Mouse (Mus musculus) gonadal fat pad, adult 2 months (tissue): ENCODE results near the gene Ano6. TPM values are rescaled to one million over a fixed set of nuclear protein-coding genes. Genes with fewer than 3 reads are reported as not detected.

ENCODE experiments used
- DNase-seq: peaks from one replicate; pipeline ENCODE4 v3.0.0-alpha.2; 2012; ENCODE audit warnings: low read depth
- polyA plus RNA-seq: library from polyadenylated mRNA; depleted of rRNA; stranded (reverse); fragments of >200 nt; gene quantifications from 2 replicates; pipeline ENCODE4 v1.2.3, GENCODE M21; 2012

Gene Ano6
- polyA plus RNA-seq, 1 experiment = 53.8 TPM

DNA sequence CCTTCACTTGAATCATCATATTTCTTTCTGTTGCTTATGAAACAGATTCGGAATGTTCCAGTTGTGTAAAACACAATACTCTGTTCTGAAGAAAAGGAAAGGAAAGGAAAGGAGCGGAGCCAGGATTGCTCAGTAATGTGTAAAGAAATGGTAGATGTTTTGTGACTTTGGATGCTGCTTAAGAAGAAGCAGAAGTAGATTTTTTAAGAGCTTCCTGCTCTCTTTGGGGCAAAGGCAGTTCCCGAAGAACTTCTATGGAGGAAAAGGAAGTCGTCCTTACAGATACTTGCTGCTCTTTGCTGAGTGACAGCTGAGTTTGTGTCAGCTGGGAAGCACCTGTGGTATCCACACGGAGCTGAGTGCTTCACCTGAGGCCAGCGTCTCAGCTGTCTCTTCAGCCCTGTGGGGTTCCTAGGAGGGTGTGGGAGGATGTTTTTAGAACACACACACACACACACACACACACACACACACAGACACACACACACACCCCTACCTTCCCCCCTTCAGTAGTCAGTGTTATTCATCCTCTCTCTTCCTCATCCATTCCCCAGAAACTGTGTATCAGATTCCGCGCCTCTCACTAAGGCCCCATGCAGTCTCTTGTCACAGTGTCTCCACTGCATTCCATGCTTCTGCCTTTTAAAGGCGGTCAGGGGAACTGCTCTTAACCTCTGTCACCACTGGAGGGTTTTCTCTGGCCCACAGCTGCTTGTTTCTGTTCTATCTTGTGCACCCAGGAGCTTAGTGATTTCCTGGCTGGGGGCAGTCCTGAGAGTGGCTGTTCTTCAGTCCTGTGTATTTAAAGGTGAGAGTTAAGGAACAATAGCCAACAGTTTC, 6.7 kb downstream of the Ano6 start:
- no peak for DNase-seq

DNA sequence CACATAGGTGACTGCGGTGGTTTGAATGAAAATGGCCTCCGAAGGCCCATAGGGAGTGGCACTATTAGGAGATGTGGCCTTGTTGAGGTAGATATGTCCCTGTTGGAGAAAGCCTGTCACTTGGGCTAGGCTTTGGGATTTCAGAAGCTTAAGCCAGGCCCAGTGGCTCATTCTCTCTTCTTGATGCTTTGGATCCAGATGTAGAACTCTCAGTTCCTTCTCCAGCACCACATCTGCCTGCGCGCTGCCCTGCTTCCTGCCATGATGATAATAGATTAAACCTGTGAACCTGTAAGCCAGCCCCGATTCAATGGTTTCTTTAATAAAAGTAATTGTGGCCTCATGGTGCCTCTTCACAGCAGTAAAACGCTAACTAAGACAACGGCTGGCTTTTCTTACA, 7.6 kb downstream of the Ano6 start:
- DNase-seq = no peak

DNA sequence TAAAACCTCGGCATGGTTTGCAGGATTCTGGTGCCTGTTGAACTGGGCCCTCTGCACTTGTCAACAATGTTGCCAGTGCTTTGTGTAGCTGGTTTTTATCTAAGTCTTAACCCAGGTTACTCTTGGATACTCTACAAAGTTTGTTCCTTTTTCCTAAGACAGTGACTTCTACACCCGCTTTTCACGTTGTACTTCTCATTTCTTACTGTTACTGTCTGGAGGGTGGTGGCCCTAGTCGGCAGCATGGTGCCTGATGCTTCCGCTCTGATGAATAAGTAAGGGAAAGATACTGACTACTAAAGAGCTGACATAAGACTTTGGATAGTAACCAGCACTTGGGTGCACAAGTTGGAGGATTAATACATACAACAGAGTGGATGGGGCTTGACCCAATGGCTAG, 9.0 kb downstream of the Ano6 start:
- no peak for DNase-seq

DNA sequence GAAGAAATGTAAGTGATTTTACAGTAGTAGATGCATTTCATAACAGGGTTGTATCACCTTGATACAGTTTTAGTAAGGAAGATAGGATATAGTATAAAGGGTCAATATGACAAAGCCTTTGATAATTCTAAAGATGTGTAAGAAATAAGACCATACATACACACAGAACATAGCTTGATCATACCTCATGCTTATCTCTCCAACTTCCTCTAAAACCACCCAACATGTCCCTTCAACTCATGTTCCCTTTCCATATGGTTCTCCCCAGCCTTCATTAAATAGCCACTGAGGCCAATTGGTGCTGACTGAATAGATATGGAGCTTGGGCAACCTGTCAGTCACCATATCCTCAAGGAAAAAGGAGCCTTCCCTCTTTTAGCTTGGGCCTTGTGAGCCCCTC, 9.4 kb downstream of the Ano6 start:
- DNase-seq = no peak

DNA sequence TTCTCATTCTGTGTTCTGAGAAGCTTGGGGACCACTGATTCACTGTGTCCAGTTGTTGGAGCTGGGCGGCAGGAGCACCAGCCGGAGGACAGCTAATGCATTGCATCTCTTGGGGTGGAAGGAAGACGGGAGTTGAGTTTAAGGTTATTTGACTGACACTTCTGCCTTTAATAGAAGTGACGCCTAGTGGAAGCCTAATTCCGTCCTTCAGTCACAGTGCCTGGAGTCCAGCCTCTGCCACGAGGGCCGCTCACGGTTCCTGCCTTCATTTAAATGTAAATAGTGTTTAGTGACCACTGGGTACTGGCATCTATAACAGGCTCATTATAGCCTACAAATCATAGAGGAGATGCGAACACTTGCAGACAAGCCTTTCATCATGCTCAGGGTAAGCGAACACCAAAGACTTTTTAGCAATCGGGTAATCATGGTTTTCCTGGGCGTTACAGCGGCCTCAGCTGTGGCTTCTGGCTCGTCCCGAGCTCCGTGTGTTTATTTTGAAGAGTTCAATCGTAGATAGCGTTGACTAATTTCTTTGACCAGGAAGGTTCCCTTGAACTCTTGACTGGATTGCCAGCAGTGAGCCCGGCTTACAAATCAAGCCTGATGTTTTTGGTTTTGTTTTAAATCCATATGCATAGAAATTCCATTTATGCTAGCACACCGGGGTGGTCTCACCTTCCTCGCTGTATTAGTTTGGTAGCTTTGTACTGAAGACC, 10.8 kb downstream of the Ano6 start:
- DNase-seq = no peak

DNA sequence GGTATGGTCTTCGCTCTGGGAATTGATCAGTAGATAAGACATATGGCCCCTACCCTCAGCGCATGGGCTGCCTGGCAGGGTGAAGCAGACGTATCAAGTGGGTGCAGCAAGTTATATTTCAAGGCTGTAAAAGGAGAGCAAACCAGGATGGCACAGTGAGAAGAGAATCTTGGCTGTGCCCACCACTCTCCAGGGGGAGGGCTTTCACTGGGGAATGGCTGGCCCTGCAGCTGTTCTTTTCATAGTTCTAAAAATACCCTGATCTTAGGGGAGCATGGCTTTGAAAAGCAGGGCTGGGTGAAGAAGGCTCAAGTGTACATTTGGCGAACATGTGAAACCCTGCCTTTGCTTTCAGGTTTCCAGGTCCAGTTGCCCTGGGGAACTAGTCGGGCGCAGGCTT, 11.5 kb downstream of the Ano6 start:
- DNase-seq = no peak

DNA sequence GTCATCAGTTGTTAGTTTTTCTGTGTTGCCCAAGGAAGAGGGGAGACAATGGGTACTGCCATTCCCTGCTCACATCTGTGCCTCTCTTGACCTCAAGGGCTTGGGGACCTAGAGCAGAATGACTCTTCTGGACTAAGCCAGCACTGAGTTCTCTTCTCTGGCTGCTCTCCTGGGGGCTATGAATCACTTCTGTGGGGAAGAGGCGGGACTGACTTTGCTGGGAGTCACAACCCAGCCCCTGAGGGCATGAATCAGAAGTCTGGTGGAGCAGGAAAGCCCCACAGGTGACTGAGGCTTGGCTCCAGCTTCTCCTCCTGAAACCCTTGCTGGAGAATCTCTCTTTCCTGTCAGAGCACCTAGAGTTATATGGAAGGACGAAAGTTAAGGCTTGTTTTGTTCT, 12.1 kb downstream of the Ano6 start:
- no peak for DNase-seq

DNA sequence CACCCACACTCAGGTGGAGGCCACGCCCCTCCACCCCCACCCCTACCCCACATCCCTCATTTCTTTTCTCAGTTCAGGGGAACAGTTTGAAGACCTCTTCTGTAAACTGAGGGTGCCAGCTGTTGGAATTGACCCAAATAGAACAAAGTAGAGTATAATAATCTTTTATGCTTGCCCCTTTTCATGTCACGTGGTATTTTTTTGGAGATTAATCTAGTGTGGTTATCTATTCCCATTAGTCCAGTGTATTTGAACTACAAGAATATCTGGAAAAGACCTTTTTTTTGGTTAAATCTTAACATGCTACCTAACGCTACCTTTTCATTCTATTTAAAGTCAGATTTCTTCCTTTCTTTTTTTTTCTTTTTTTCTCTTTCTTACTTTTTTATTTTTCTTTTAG, 12.8 kb downstream of the Ano6 start:
- no peak for DNase-seq

DNA sequence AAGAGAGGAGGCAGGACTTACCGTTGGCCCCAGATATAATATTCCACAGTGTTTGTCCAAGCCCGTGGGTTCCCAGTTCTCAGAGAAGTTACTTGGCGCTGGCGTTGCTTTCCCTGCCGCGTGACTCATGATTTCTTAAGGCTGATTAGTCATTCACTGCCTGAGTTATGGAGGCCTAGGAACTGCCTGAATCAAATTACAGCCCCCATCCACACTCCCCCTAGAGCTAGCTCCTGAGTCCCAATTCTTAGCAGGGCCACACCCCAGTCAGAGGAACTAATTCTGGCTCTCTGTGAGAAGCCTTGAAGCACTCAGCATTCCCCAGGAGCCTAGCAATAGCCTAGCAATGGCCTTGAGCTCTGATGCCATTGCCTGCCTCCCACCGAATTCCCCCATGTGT, 13.6 kb downstream of the Ano6 start:
- no peak for DNase-seq

DNA sequence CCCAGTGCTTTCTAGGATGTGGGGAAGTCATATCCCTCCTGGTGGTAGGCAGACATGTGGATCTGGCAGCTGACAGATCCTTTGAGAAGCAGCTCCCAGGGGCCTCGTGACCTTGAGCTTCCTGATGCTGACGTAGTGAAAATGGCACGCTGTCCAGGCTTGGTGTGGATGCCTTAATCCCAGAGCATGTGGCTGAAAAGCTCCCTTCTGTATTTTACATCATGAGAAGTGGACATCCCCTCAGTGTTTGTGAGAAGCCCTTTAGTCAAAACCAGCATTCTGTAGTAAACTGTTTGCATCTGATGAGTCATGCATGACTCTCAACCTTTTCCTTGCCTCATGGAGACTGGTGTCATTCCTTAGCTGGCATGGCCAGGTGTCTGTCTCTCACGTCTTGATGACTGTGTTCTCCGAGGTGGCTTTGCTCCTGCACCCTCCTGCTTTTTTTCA, 14.4 kb downstream of the Ano6 start:
- no peak for DNase-seq

DNA sequence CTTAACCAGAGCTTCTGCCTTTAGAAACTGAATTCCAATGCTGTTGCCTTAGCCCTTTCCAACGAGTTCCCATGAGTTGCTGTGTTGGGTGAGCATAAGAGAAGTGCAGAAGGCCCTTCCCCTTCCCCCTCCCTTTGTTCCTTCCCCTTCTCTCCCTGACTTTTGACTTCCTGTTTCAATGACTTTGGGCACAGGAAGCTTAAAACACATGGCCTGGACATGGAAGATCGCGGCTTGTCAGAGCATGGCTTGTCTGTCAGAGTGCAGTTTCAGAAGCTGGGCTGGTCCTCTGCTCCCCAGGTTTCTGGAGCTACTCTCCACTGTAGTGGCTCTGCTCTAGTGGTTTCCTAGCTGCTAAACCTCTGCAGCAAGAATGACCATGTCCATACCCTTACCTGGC, 17.3 kb downstream of the Ano6 start:
- DNase-seq = no peak

DNA sequence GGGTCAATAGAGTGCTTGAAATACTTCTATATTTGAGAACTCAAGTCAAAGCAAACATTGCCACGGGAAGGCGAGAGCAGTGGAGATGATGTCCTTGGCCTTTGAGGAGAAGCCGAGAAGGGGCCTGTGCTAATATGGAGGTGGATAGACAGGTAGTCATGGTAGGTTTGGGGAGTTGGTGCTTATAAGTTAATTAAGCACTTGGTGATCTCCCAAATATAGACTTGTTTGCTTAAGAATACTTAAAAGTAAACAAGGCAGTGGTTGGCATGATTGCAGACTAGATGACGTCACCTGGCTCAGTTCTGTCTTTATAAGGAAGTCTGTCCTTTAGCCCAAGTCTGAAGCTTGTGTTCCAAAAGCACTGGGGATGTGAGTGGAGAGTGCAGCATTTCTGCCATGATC, 19.7 kb downstream of the Ano6 start:
- DNase-seq = no peak

DNA sequence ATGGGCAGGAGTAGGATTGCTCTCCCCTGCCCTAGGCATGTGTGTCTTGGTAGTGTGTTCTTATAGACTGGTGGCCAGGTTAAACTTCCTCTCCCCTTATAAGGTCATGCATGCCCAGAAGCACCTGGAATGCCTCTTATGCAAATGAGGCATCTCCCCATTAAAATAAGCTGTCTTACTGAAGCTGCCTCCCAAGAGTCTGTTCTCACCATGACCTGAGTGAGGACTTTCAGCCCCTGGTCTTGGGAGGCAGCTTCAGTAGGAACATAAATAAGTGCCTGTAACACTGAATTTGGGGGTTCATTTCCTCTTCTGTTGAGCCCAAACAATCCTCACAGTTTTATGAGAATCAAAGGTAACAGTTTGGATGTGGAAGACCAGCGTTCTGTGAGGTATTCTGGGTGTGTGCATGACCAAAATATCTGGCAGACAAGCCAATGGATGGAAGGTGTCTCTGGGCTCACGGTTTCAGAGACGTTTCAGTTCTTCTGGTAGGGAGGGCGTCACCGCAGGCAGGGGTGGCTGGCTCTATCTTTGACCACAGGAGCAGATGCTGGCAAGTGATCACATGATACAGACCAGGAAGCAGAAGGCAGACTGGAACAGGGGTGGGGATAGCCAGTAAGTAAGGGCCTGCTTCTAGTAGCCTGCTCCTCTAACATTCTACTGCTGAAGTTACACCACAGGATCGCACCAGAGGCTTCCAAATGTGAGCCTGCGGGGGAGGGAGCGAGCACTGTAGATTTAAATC, 22.4 kb downstream of the Ano6 start:
- no peak for DNase-seq

DNA sequence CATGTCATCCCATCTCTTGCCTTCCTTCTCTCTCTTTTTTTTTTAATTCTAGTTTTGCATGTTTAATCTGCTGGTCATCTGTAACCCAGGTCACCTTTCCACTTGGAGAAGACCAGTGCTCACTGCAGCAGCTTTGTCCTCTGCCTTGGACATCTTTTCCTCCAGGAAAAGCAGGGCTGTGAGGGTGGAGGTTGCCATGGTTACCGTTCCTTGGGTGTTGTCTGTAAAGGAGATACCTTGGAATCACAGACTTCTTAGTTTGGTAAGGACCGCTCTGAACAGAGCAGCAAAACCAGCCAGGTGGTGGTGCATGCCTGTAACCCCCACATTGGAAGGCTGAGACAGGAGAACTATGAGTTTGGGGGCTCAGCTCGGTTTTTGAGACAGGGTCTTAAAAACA, 26.9 kb downstream of the Ano6 start:
- DNase-seq = no peak

DNA sequence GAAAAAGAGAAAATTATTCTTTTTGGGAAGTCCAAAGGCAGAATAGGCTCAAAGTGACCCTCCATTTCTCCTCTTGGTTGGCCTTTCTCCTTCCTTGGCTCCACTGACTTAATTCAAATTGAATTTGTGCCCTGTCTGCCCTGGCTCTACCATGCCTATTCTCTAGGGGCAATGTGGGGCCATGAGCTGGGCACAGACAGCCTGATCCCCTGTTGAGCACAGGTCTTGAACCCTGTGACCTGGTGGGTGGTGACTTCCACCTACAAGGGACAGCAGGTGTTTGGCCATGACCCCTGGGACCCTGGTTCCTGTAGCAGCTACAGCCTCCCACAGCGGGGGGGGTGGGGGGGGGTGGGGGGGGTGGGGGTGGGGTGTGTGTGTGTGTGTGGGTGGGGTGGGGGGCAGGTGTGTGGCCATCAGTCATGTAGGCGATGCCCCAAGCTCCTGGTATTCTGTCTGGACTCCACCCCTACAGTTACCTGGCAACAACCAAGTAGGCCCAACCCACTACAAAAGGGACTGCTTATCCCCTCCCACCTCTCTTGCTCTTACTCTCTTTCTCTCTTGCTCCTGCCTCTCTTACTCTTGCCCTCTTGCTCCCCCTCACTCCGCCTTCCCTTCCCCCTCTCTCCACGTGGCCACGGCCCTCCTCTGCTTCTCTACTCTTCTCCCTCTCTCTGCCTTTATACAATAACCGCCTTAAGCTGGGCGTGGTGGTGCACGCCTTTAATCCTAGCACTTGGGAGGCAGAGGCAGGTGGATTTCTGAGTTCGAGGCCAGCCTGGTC, 28.8 kb downstream of the Ano6 start:
- no peak for DNase-seq

DNA sequence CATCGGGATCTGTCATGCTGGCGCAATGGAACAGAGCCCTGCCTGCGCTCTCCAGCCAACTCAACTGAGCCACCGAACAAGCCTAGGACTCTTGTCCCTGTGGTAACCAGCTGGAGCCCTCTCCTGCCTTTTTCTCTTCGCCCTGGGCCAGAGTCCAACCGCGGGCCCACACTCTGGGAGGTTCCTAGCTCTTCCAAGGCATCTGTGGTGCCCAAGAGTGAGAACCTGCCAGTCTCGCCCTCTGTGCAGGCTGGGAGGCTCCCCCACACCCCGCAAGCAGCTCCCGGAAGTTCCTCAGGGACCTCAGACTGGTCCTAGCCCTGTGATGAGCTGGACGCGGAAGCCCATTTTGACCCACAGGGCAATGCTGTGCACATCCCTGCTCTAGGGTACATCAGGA, 29.5 kb downstream of the Ano6 start:
- DNase-seq = no peak

DNA sequence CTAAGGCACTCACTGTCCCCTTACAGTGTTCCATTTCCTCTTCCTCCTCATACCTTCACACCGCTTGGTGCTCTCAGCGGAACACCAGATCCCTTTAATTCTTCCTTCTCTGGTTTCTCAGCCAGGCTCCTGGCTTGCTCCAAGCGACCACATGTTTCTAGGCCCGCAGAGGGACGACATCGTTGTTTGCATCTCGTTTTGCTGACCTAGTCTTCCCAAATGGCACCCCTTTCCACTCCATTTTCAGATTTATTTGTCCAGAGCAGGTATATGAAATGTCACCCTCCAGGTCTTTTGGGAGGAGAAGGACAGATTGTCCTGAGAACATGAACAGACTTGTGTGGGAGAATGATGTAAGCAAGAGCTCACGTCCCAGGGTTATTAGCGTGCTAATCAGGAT, 30.0 kb downstream of the Ano6 start:
- no peak for DNase-seq

DNA sequence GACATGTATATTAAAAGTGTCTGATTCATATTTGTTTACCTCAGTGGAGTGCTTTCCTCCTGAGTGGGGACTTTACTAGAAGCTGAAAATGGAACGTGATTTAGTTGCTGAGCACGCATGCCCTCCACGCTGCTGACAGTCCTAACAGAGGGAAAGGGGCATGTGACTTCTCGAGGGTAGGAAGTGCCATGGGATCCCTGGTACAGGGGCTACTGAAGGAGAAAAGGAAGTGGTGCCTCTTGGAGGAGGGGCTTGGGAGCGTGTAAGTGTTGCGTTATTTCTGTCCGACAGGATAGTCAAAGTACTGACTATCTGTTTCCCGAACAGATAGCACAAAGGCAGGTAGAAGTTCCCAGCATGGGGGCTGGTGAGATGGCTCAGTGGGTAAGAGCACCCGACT, 31.5 kb downstream of the Ano6 start:
- no peak for DNase-seq

DNA sequence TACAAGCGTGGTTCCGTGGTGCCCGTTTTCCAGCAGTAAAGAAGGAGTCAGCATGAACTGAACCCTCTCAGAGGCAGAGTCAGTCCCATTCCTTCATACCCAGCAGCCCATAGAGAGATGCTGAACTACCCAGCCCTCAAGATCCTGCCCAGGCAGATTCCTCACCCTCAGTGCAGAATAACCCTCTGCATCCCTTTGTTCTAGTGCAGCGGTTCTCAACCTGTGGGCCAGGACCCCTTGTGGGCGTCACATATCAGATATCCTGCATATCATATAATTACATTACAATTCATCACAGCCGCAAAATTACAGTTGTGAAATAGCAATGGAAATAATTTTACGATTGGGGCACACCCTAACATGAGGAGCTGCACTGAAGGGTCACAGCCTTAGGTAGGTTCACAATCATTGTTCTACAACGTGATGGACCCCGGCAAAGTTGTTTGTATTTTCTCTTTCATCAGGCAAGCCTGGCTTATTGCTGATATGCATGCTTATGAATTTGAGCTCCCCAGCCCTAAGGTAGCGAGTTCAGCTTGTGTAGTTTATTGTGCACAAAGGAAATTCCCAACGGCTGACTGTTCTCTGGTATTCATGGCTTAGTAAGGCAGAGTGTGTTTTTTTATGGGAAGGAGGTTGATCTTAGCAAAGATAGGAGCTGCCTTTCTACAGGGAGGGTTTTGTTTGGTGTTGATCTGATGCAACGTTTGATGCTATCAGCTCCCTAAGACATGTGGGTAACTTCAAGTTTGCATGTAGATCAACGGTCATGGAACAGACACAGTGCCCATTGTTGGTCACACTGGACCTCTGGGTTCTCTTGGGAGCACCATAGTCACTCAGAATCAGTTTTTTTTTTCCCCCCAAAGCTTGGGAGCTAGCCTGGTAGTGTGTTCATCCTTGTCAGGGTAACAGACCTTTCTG, 33.0 kb downstream of the Ano6 start:
- no peak for DNase-seq

DNA sequence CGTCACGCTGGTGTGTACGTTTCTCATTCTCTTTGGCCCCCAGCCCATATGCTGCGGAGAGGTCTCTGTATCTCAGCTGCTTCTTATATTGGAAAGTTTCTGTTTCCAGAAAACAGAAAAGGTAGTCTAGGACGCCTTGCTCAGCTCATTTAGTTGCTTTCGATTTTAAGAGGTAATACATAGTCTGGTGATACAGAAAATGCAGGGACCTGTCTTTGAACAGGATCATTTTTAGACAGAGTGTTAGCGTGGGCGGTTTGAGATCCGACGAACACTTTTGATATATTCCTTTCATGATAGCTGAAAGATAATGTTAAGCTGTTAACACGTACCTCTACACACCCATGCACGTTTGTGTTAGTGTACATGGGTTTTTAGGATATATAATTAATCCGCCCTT, 35.9 kb downstream of the Ano6 start:
- no peak for DNase-seq

DNA sequence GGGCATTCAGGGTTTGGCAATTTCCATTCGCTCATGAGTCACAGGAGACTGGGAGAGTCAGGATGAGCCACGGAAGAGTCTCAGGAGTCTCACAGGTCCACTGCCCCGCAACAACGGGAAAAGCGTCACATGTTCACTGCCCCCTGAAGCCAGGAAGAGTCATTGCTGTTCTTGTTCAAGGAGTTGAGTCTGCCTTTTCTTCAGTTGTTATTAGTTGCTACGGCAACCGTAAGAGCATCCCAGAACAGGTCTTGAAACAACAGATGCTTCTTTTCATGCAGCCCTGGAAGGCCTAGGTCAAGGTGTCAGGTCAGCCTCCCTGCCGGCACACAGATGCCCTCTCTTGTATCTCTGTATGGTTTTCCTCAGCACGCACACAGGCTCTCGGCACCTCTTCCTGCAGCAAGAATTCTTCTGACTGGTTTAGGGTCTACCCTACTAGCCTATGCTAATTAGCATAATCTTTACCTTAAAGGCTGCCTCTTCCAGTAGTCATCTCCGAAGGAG, 36.9 kb downstream of the Ano6 start:
- DNase-seq = no peak
